Mouse (Mus musculus): ENCODE results near the gene Aven. TPM values are rescaled to one million over a fixed set of nuclear protein-coding genes. Genes with fewer than 3 reads are reported as not detected.

Aven gene
- polyA plus RNA-seq, 1 experiment from 2014 or later: 10.6 TPM

DNA sequence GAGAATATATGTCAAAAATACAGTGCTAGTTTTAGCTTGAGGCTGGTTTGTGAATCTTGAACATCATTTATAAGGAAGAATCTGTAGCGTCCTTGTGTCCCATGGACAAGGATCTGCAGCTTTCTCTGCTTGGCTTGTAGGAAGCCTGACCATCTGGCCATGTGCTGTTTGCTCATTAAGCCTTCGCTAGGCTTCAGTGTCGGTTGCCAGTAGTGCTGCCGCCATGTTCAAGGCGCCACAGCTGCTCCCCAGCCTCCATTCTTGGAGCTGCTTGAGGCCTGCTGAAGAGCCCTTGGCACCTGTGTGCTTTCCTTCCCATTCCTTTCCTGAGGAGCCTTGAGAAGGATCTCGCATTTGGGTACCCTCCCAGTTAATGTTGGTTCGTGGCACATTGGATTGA, 121.6 kb downstream of the Aven start:
- 94% methylated on average over 7 of the region's 7 CpGs for WGBS (ENCODE audit: missing documents)
- H3K79me2 ChIP-seq (ENCODE audit: inconsistent target): no peaks in the 10 kb centered on the region

DNA sequence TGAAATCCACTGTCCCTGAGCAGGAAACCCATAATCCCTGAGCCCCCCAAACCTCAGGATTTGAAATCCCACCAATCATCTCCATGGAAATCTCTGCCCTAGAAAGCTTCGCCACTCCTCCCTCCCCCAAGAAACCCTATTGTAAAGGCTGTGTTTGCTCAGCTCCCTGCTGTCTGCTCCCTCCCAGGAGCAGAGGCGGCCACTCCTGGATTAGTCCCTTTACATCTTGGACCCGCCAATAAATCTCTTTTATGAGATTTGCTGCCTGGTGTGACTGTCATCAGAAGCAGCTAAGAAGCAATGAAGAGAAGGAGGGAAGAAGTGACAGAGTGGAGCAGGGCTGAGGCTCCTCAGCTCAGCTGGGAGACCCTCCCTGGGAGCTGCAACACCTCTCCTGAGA, 124.4 kb downstream of the Aven start:
- H3K27ac ChIP-seq: no peak overlapping the region
- WGBS (ENCODE audit: missing documents): 92% methylated on average over 3 of the region's 3 CpGs
- H3K36me3 ChIP-seq (ENCODE audit: inconsistent target): no peaks in the 10 kb centered on the region
- H3K4me3 ChIP-seq (ENCODE audit: inconsistent target): no peak overlapping the region
- no peaks in the 10 kb centered on the region for H3K79me2 ChIP-seq (ENCODE audit: inconsistent target)

More for the DNA sequence above, 121.6 kb downstream of the Aven start:
- Histone ChIP-seq H3K36me3 (ENCODE audit: inconsistent target) (no peaks in the 10 kb centered on the region), H3K27ac (no peak overlapping the region), H3K4me3 (ENCODE audit: inconsistent target) (no peak overlapping the region)

DNA sequence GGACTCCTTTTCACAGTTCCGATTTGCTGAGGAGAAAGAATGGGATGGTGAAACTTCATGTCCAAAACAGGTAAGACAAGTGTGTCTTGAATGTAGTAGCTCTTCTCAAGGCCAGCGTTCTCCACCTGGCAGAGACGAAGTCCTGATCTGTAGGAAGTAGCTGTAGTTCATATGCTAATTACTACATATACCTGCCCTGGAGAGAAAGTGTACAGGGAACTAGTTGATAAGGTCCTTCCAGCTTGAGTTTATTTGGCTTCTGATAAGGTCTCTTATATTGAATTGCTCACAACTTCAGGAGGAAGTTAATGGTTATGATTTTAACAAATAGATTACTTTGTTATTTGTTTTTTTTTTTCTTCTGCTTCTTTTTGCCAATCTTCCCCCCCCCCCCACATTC, 132.4 kb downstream of the Aven start:
- 96% methylated on average over 3 of the region's 3 CpGs for WGBS (ENCODE audit: missing documents)
- H3K4me3 ChIP-seq (ENCODE audit: inconsistent target): no peak overlapping the region
- H3K36me3 ChIP-seq (ENCODE audit: inconsistent target): no peaks in the 10 kb centered on the region
- H3K79me2 ChIP-seq (ENCODE audit: inconsistent target): no peaks in the 10 kb centered on the region
- no peak overlapping the region for H3K27ac ChIP-seq

DNA sequence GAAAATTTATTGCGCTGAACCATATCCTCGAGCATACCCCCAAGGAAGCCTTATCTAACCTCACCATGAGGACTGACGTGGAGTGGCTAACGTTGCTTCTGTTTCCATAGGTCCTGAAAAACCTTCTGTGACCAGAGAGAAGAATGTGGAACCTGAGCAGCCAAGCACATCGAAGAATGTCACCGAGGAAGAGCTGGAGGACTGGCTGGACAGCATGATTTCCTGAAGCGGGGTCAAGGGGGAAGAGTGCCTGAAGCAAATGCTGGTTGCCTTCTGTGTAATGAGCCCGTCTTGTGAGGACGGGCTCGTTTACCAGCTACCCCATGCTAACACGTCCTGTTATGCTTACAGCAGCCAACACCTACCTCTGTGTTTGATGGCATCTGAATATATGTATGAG, 137.9 kb downstream of the Aven start:
- H3K27ac ChIP-seq: no peak overlapping the region
- H3K36me3 ChIP-seq (ENCODE audit: inconsistent target): no peaks in the 10 kb centered on the region
- WGBS (ENCODE audit: missing documents): 88% methylated on average over 11 of the region's 11 CpGs
- no peak overlapping the region for H3K4me3 ChIP-seq (ENCODE audit: inconsistent target)
- H3K79me2 ChIP-seq (ENCODE audit: inconsistent target): no peaks in the 10 kb centered on the region

DNA sequence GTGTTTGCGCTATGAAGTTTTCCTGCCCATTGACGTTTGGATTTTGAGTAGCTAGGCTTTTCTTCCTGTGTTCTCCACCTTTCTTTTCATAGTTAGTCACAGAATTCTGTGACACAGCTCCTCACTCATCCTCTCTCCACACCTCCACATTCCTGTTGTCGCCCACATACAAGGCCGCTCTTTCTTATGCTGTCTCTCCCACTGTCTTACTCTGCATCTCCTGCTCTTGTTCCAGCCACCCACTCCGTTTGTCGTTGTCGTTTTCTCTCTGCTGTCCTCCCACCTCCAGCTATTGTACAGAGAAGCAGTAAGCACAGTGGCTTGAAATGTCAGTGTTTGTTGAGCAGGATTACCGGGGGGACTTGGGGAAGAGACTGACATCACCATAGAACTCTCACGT, 139.8 kb downstream of the Aven start:
- no peaks in the 10 kb centered on the region for H3K36me3 ChIP-seq (ENCODE audit: inconsistent target)
- no peaks in the 10 kb centered on the region for H3K79me2 ChIP-seq (ENCODE audit: inconsistent target)
- WGBS (ENCODE audit: missing documents): 96% methylated on average over 9 of the region's 9 CpGs
- no peak overlapping the region for H3K27ac ChIP-seq
- H3K4me3 ChIP-seq (ENCODE audit: inconsistent target): no peak overlapping the region

DNA sequence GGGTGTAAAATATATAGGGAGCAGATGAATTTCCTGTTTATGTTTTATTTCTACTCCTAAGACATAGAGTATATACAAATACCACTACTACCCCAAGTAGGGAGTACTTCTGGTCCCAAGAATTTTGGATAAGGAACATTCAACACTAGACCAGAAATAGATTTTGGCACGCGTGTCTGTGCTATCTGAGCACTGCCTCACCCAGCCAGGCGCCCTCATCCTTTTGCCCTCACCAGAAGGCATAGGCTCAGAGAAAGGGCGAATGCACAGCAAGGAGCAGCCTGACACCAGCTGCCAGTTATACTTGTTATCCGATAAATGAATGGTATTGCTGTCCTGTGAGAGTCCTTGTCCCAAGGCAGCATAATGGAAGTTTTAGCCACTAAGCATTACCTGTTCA, 144.4 kb downstream of the Aven start:
- no peak overlapping the region for H3K27ac ChIP-seq
- 98% methylated on average over 5 of the region's 5 CpGs for WGBS (ENCODE audit: missing documents)
- no peaks in the 10 kb centered on the region for H3K79me2 ChIP-seq (ENCODE audit: inconsistent target)
- H3K36me3 ChIP-seq (ENCODE audit: inconsistent target): no peaks in the 10 kb centered on the region
- H3K4me3 ChIP-seq (ENCODE audit: inconsistent target): no peak overlapping the region

DNA sequence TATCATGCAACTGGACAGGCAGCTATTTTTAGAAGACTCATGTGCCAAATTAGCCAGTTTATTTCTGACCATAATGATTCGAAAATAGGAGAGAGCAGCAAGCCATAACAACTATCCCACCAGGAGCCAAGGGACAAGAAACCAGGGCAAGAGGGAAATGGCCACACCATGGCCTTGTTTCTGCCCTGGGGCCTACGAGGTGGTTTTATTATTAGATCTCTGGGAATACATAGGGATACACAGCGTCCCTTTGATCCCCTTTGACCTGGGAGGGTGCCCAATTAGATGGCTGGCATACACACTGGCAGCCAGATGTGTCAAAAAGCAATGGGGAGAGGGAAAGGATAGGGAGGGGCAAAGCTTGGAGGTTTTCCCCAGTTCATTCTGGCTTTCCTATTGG, 161.1 kb downstream of the Aven start:
- Histone ChIP-seq H3K27ac (no peak overlapping the region), H3K79me2 (ENCODE audit: inconsistent target) (no peaks in the 10 kb centered on the region), H3K36me3 (ENCODE audit: inconsistent target) (no peaks in the 10 kb centered on the region), H3K4me3 (ENCODE audit: inconsistent target) (no peak overlapping the region)
- 76% methylated on average over 3 of the region's 3 CpGs for WGBS (ENCODE audit: missing documents)

DNA sequence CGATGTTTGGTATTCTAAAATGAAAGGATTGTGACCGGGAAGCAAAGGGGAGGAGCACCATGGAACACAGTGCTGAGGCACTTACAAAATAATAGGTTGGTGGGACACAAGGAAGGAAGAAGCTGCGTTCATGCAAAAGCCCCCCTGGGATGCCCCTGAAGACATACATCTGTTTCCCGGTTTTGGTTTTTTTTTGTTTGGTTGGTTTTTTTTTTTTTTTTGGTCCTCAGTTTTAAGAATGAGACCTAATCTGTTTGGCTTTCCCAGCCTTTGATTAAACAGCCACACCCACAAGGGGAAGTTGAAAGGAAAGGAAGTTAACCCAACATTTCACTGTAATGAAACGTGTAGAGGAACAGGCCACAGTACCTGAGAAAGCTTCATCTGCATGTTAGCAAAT, 163.4 kb downstream of the Aven start:
- H3K27ac ChIP-seq: no peak overlapping the region
- no peaks in the 10 kb centered on the region for H3K79me2 ChIP-seq (ENCODE audit: inconsistent target)
- no peak overlapping the region for H3K4me3 ChIP-seq (ENCODE audit: inconsistent target)
- no peaks in the 10 kb centered on the region for H3K36me3 ChIP-seq (ENCODE audit: inconsistent target)
- WGBS (ENCODE audit: missing documents): 58% methylated on average over 5 of the region's 5 CpGs

DNA sequence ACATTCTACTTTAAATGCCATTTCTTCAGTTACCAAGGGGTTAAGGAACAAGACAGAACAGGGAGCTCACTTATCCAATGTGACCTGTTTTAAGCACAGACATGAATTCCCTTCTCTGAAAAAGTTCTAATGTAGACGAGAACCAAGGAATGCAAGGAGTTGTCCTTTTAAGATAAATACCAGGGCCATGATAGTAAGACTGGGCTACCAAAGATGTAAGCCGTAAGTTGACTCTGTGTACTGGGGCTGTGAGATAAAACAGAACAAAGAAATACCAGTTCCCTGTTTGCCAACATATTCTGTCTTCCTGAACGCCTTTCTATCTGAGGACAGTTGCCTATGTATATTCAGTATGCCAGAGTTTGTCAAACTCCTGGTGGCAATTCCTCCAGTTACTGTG, 176.7 kb downstream of the Aven start:
- Histone ChIP-seq H3K36me3 (ENCODE audit: inconsistent target) (no peaks in the 10 kb centered on the region), H3K27ac (no peak overlapping the region), H3K4me3 (ENCODE audit: inconsistent target) (no peak overlapping the region), H3K79me2 (ENCODE audit: inconsistent target) (no peaks in the 10 kb centered on the region)
- WGBS (ENCODE audit: missing documents): 84% methylated on average over 3 of the region's 3 CpGs

DNA sequence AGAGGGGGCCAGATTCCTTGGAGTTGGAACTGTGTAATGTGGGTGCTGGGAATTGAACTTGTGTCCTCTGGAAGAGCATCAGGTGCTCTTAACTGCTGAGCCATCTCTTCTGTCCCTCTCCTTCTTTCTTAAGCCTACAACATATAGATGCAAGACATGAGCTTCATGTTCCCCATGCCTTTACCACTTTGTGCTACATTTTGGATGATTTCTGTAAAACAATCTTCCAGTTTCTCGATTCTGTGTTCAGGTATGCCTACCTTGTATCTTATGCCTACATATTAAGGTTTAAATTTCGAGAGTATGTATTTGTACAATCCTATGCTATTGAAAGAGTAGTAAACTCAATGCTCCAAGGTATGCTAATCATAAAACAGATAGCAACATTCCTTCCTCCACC, 183.4 kb downstream of the Aven start:
- H3K4me3 ChIP-seq (ENCODE audit: inconsistent target): no peak overlapping the region
- no peaks in the 10 kb centered on the region for H3K79me2 ChIP-seq (ENCODE audit: inconsistent target)
- no peaks in the 10 kb centered on the region for H3K36me3 ChIP-seq (ENCODE audit: inconsistent target)
- WGBS (ENCODE audit: missing documents): 80% methylated on average over 2 of the region's 2 CpGs
- H3K27ac ChIP-seq: no peak overlapping the region

DNA sequence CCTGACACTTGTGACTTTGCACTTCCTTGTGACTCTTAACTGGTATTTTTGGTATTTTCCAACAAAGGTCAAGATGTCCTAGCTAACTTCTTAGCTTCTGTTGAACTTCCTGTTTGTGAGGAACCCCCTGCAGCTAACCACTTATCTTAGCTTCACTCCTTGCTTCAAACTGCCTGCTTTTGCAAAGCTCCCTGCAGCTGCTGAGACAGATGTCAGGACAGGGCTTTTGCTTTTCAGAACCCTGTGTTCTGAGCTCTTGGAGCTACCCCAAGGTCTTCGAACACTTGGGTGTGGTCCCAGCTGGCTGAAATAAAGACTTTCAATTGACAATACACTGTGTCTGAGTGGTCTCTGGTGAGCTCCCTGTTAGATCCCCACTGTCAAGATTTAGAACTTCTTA, 184.0 kb downstream of the Aven start:
- Histone ChIP-seq H3K36me3 (ENCODE audit: inconsistent target) (no peaks in the 10 kb centered on the region), H3K4me3 (ENCODE audit: inconsistent target) (no peak overlapping the region), H3K27ac (no peak overlapping the region), H3K79me2 (ENCODE audit: inconsistent target) (no peaks in the 10 kb centered on the region)
- WGBS (ENCODE audit: missing documents): 17% methylated on average over 1 of the region's 1 CpGs

DNA sequence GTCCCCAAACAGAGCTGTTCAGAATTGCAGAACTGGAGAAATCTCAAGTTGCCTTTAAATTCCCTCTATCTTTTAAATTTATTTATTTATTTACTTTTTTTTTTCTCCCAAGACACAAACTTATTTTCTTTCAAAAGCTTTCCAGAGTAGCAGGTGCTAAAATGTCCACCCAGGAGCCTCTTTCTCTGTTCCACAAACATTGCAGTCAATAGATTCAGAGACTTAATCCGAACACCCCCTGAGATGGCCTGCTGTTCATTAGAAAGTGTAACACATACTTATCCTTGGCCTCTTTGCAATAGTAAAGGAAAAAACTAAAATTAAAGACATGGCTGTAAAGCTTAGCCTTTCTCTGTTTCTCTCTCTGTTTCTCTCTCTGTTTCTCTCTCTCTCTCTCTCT, 184.5 kb downstream of the Aven start:
- Histone ChIP-seq H3K36me3 (ENCODE audit: inconsistent target) (no peaks in the 10 kb centered on the region), H3K79me2 (ENCODE audit: inconsistent target) (no peaks in the 10 kb centered on the region), H3K27ac (no peak overlapping the region), H3K4me3 (ENCODE audit: inconsistent target) (no peak overlapping the region)
- WGBS (ENCODE audit: missing documents): 100% methylated on average over 1 of the region's 1 CpGs

DNA sequence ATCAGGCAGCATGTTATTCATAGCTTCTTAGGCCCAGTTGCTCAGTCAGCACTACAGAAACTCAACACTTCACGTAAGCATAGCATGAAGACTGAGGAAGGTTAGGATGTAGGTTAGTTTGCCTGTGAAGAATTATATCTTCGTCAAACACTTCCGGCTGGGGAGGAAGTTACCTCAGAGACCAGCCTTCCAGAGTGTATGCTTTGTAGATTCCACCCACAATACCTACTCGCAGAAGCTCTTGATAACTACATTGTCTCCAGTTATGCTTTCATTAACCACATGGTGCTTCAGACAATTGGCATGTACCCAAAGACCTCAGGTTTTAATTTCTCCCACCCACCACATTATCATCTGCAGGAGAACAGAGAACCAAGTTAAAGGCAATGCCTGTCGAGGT, 189.1 kb downstream of the Aven start:
- WGBS (ENCODE audit: missing documents): 52% methylated on average over 5 of the region's 5 CpGs
- H3K4me3 ChIP-seq (ENCODE audit: inconsistent target): no peak overlapping the region
- H3K27ac ChIP-seq: no peak overlapping the region
- no peaks in the 10 kb centered on the region for H3K79me2 ChIP-seq (ENCODE audit: inconsistent target)
- no peaks in the 10 kb centered on the region for H3K36me3 ChIP-seq (ENCODE audit: inconsistent target)

Other genes with a start within 250 kb of the Aven start
- not detected in 3 replicates for gene Nutm1, start 233.7 kb upstream of the Aven start, polyA plus RNA-seq (2018)
- 25.1 to 47.5 TPM (median 39.2 TPM) in 3 replicates for gene Nop10, start 231.0 kb upstream of the Aven start, polyA plus RNA-seq (2018)
- 52.8 to 66.8 TPM (median 65.3 TPM) in 3 replicates for gene Slc12a6, start 227.1 kb upstream of the Aven start, polyA plus RNA-seq (2018)
- gene Gm21985, start 226.7 kb upstream of the Aven start, polyA plus RNA-seq (2018): 2.3 to 3.1 TPM (median 2.4 TPM) in 3 replicates
- 56.0 to 89.0 TPM (median 56.6 TPM) in 3 replicates for gene Emc4, start 124.9 kb upstream of the Aven start, polyA plus RNA-seq (2018)
- 17.2 to 23.4 TPM (median 22.4 TPM) in 3 replicates for gene Katnbl1, start 113.8 kb upstream of the Aven start, polyA plus RNA-seq (2018)
- gene Emc7, start 38.0 kb upstream of the Aven start, polyA plus RNA-seq (2018): 17.8 to 28.1 TPM (median 22.4 TPM) in 3 replicates
- gene Chrm5, start 12.2 kb upstream of the Aven start, polyA plus RNA-seq (2018): not detected in 3 replicates